Mouse (Mus musculus) spleen, adult 18-20 months (tissue): ENCODE measurements around the gene Aqp3.
A peak's percentile ranks its signal among the peaks of the same experiment; 100 is the strongest.

Experiments
- DNase-seq, 2 experiments: peaks; one replicate each; pipeline ENCODE4 v3.0.0; 2022; ENCODE audit warnings: mixed read lengths in 2 of 2

The Aqp3 gene

GRCm38 (mm10) chr4:41063351-41063750 is 34.6 kb downstream of the Aqp3 start:
- DNase-seq, result no peak

GRCm38 (mm10) chr4:41057361-41057760 is 40.6 kb downstream of the Aqp3 start:
- no peak for DNase-seq

GRCm38 (mm10) chr4:41056742-41057332 is 41.1 kb downstream of the Aqp3 start:
- no peak for DNase-seq

- no peak for DNase-seq
Measured at GRCm38 (mm10) chr4:41056253-41056652, 41.7 kb downstream of the Aqp3 start.

GRCm38 (mm10) chr4:41055111-41055510 is 42.9 kb downstream of the Aqp3 start:
- DNase-seq, result no peak

- no peak for DNase-seq
Measured at GRCm38 (mm10) chr4:41051781-41052180, 46.2 kb downstream of the Aqp3 start.

- DNase-seq, result peak; percentile 18 to 71
Measured at GRCm38 (mm10) chr4:41050726-41051675, 47.0 kb downstream of the Aqp3 start.

GRCm38 (mm10) chr4:41048926-41049325 is 49.1 kb downstream of the Aqp3 start:
- no peak for DNase-seq

- DNase-seq, result no peak
Measured at GRCm38 (mm10) chr4:41047524-41048271, 50.3 kb downstream of the Aqp3 start, which contains the start of gene Aqp7. Gene Aqp7 (minus strand): TSS chr4:41048139.

- DNase-seq, result no peak
Measured at GRCm38 (mm10) chr4:41046254-41046795, 51.7 kb downstream of the Aqp3 start.

- no peak for DNase-seq
Measured at GRCm38 (mm10) chr4:41045288-41045687, 52.7 kb downstream of the Aqp3 start.

- no peak for DNase-seq
Measured at GRCm38 (mm10) chr4:41043961-41044360, 54.0 kb downstream of the Aqp3 start.

- DNase-seq, result no peak
Measured at GRCm38 (mm10) chr4:41042880-41043279, 55.1 kb downstream of the Aqp3 start.
